Mouse (Mus musculus) bone marrow, adult 2 months (tissue): Measurements from ENCODE around the gene Fgfr2.

Experiments
- CTCF ChIP-seq: fragments of 200-500 bp; IDR thresholded peaks from 2 replicates; pipeline ENCODE4 v1.5.1; 2011; ENCODE audit warnings: low read length, control low read depth; ENCODE audit not compliant: control insufficient read depth, insufficient read depth
- POLR2A ChIP-seq: fragments of 200-500 bp; IDR thresholded peaks from 2 replicates; pipeline ENCODE4 v1.6.1; 2011; ENCODE audit warnings: low read depth, mild to moderate bottlenecking, control low read depth, low read length, borderline replicate concordance; ENCODE audit not compliant: control insufficient read depth

GRCm38 (mm10) chr7:132296661-132297443 lies 826.3 kb downstream of the Fgfr2 start:
- TF ChIP-seq CTCF (no peak), POLR2A (no peak)
